Mouse (Mus musculus): Measurements from ENCODE around the gene H60b. TPM values are rescaled to one million over a fixed set of nuclear protein-coding genes. Genes with fewer than 3 reads are reported as not detected.
A peak's percentile ranks its signal among the peaks of the same experiment; 100 is the strongest.
"Not testable (repeated sequence)": the region's sequence is repeated elsewhere in the genome, so short reads cannot be mapped to it uniquely, and the experiment has no call there.

H60b gene
- total RNA-seq, 1 experiment from 2014 or later, result not detected

GRCm38 (mm10) chr10:22270879-22271786 lies 112.7 kb downstream of the H60b start:
- not testable (repeated sequence) for ATAC-seq (replicated peaks; ENCODE audit: low read depth, poor library complexity, severe bottlenecking)

GRCm38 (mm10) chr10:22272914-22273683 lies 114.7 kb downstream of the H60b start:
- ATAC-seq (replicated peaks; ENCODE audit: low read depth, poor library complexity, severe bottlenecking), result peak; percentile 68

- ATAC-seq (replicated peaks; ENCODE audit: low read depth, poor library complexity, severe bottlenecking), result 0 out of 2 replicates have a peak, but pooled peaks have one; percentile 25
Observed at GRCm38 (mm10) chr10:22273684-22274305, 115.4 kb downstream of the H60b start.

DNA sequence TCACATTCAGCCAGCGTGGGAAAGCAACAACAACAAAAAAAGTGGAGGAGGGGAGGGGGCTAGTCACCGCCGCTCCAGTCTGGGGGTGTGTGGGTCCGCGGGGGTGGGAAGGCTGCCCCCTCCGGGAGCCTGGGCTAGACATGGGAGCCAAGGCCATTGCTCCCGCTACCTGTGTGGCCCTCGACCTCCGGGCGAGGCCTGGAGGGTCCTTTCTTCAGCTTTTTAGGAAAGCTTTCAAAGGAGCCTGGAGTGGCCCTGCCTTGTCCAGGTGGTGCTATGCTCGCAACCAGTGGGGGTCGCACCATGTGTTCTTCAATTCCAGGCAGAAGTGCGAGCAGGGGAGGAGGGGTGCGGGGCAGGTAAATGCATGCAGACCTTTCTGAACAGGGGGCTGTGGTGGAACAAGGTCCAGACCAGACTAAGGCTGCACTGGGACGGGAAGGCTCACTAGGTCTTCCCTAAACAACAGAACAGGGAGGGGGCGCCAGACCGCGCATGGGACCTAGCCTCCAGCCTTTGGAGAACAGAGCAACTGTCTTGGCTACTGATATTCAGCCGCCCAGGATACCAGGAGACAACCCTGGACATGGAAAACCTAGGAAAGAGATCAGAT lies 116.2 kb downstream of the H60b start:
- ATAC-seq (replicated peaks; ENCODE audit: low read depth, poor library complexity, severe bottlenecking), result no peak

- ATAC-seq (replicated peaks; ENCODE audit: low read depth, poor library complexity, severe bottlenecking), result not testable (repeated sequence)
Observed at GRCm38 (mm10) chr10:22278468-22278867, 120.1 kb downstream of the H60b start.

DNA sequence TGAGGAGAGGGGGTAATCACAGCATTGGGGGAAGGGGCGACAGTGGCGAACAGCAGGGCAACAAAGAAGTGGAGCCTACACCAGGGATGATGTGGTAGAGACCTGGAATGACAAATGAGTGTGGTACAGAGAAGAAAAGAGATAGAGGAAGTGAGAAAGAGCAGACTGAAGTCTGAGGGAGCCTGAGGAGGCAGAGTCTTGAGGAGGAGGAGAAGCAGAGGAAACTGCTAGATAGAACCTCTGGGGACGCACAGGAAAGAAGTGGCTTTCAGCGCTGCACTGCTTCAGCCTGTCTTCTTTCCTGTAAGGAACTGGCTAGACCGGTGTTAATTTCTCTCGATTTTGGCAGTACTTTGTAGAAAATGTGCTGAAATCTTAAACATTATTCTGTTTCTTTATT lies 124.4 kb downstream of the H60b start:
- peak; percentile 95 for ATAC-seq (replicated peaks; ENCODE audit: low read depth, poor library complexity, severe bottlenecking)

DNA sequence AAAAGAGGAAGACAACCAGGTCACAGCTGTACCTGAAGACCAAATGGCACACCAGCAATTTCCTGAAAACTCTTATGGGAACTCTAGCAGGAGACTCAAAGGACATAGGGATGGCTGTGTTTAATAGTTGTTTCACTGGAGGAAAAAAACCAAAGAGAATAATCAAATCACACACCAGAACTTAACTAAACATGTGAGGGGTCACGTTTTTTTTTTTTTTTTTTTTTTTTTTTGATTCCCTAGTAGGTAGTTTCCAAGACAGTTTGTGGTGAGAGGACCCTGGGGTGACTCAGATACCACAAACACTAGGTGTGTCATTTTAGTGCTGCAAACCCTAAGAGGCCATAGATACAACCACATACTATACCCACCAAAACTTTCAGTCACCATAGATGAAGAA lies 137.3 kb downstream of the H60b start:
- no peak for ATAC-seq (replicated peaks; ENCODE audit: low read depth, poor library complexity, severe bottlenecking)

GRCm38 (mm10) chr10:22297033-22297762 lies 138.8 kb downstream of the H60b start:
- no peak for ATAC-seq (replicated peaks; ENCODE audit: low read depth, poor library complexity, severe bottlenecking)

DNA sequence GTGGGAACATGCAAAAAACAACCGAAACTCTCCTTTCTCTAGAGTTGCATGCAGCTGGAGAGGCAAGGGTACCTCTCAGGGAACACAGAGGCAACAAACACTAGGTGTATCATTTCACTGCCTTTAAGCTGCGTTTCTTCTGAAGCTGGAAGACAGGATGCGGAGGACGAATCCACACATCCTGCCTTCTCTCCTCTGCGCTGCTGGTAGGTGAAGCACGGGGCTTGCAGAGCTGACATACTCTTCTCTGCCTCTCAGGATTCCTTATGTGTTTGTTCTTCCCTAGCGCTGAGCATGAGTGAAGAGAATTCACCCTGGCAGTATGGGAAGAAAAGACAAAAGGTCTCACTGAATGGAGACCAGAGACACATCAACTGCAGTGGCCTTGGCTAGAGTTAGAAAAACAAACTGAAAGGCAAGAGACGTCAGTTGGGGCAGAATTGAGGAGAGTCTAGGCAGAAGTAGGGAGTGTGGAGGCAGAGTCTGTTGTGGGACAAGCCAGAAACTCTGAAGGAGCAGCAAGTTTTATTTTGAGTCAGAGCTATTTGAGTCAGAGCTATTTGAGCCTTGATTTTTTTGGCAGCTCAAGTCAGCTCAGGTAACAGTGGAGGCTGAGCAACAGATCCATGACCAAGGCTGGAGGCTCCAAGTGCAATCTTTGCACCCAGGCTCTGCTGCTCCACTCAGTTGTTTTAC lies 139.5 kb downstream of the H60b start:
- no peak for ATAC-seq (replicated peaks; ENCODE audit: low read depth, poor library complexity, severe bottlenecking)

GRCm38 (mm10) chr10:22299324-22299723 lies 140.9 kb downstream of the H60b start:
- peak; percentile 29; the same call in 1 of the 2 replicates for ATAC-seq (replicated peaks; ENCODE audit: low read depth, poor library complexity, severe bottlenecking)

- ATAC-seq (replicated peaks; ENCODE audit: low read depth, poor library complexity, severe bottlenecking), result peak; percentile 45
Observed at GRCm38 (mm10) chr10:22301641-22302040, 143.3 kb downstream of the H60b start.

DNA sequence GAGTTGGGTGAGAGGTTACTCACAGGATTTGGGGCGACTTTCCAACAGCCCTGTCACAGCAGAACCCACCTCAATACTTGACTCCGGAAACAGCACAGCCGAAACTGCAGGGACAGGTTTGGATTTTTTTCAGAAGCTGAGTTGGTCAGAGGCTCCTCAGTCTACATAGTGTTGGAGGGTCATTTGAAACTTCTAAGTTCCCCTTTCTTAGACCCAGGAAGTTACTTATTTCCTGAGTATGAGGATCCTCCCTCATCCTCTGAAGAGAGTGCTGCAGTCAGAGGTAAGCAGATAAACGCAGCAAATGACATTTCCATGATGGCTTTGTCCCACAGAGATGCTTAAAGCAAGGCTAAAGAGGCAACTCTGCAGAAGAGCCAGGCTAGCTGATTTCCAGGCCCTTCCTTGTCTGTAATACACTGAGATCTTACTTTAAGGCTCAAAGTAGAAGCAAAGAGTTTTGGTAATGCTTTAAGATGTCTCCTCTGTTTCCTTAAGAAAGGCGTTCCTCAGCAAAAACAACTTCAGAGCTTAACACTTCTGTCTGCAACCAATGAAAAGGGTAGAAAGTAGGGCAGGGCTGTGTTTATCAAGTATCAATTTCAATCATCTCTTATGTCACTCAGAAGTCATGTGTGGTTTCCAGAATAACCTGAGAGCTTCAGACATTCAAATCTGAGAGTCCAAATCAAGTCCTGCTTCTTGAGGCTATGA lies 144.1 kb downstream of the H60b start:
- ATAC-seq (replicated peaks; ENCODE audit: low read depth, poor library complexity, severe bottlenecking), result peak; percentile 70

GRCm38 (mm10) chr10:22303736-22304135 lies 145.3 kb downstream of the H60b start:
- no peak for ATAC-seq (replicated peaks; ENCODE audit: low read depth, poor library complexity, severe bottlenecking)

- ATAC-seq (replicated peaks; ENCODE audit: low read depth, poor library complexity, severe bottlenecking), result no peak
Observed at GRCm38 (mm10) chr10:22305801-22306200, 147.4 kb downstream of the H60b start.

- peak; percentile 86 for ATAC-seq (replicated peaks; ENCODE audit: low read depth, poor library complexity, severe bottlenecking)
Observed at GRCm38 (mm10) chr10:22306452-22306851, 148.1 kb downstream of the H60b start.

- 0 out of 2 replicates have a peak, but pooled peaks have one; percentile 23 for ATAC-seq (replicated peaks; ENCODE audit: low read depth, poor library complexity, severe bottlenecking)
Observed at GRCm38 (mm10) chr10:22308221-22308620, 149.8 kb downstream of the H60b start.

GRCm38 (mm10) chr10:22322858-22323257 lies 164.5 kb downstream of the H60b start:
- ATAC-seq (replicated peaks; ENCODE audit: low read depth, poor library complexity, severe bottlenecking), result no peak

Measured in common myeloid progenitor, adult 5-6 weeks (primary cell).